Mouse (Mus musculus) cortical plate, adult 2 months (tissue): Measurements from ENCODE around the gene Zkscan17.

Source experiments
- CTCF ChIP-seq: fragments of 200-500 bp; IDR thresholded peaks from 2 replicates; pipeline ENCODE4 v1.5.1; 2011; ENCODE audit warnings: mild to moderate bottlenecking, control low read depth, low read length; ENCODE audit not compliant: insufficient read depth; ENCODE audit errors: extremely low read depth
- POLR2A ChIP-seq: fragments of 200-500 bp; IDR thresholded peaks from 2 replicates; pipeline ENCODE4 v1.6.1; 2011; ENCODE audit warnings: mild to moderate bottlenecking, low read length, control low read depth; ENCODE audit not compliant: insufficient read depth; ENCODE audit errors: extremely low read depth

DNA sequence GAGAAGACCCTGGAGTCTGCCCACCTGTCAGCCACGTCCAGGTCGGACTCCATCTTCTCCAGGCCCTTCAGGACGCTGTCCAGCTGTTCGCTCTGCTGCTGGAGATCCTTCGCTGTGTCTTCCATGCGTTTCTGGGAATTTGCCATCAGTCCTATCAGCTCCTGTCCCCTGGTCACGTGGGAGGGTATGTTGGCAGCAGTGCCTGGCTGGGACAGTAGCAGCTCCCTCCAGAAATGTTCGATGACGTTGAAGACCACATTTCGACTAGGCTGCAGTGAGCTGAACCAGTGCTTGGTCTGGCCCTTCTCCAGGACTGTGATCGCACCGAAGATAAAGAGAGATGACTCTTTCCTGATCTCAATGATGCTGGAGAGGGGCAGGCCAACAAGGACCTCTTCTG, 88.6 kb downstream of the Zkscan17 start:
- TF ChIP-seq CTCF (no peak), POLR2A (no peak)
